Comparison of ENCODE assay signal across 25 mouse cellular contexts in the genomic region with DNA sequence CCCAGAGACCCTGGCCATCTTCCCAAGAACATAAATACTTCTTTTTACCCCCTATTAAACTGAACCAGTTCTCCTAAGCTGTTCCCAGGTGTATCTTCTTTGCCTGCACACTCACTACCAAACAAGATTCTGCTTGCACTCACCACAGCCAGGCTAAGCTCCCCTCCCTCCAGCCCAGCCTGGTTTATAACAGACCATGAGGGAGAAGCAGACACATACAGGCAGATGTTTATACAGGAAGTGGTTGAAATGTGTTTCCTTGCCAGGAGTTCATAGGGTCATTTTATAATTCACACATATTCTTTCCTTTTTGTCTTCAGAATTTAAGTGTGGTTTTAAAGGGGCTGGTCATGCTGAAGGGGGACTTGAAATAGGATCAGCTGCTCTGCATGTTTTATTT.
"Had no signal": no experiment of that assay in that cellular context is flagged by ENCODE, and none has a peak within 500 bp of the region (broad histone marks: within the 10 kb centered on the region; RNA-seq: fewer than 3 reads in every experiment).

No protein-coding gene starts in this region.

- H3K4me1 ChIP-seq: heart, embryonic 13.5 days; heart, embryonic 15.5 days; hindbrain, embryonic 10.5 days; hindbrain, embryonic 12.5 days; intestine, embryonic 15.5 days; limb, embryonic 10.5 days; limb, embryonic 12.5 days; liver, embryonic 12.5 days had no signal

- H3K4me2 ChIP-seq: heart, embryonic 11.5 days; heart, embryonic 13.5 days; heart, embryonic 15.5 days; hindbrain, embryonic 12.5 days; hindbrain, embryonic 14.5 days; intestine, embryonic 15.5 days; limb, embryonic 12.5 days; liver, embryonic 12.5 days had no signal

- DNase-seq: gastrocnemius, postnatal 14 days; gastrocnemius, postnatal 36 days; heart, adult 2 months; heart, postnatal 14 days; heart, postnatal 36 days; kidney, adult 11 months; kidney, adult 2 months; kidney, adult 9 months; kidney, postnatal 14 days; kidney, postnatal 36 days; layer of hippocampus, adult 9-11 months had no signal

- H3K27me3 ChIP-seq: heart, embryonic 13.5 days; heart, embryonic 15.5 days; hindbrain, embryonic 12.5 days; intestine, embryonic 15.5 days; limb, embryonic 12.5 days; liver, embryonic 12.5 days had no signal

- H3K9me3 ChIP-seq: heart, embryonic 13.5 days; heart, embryonic 15.5 days; hindbrain, embryonic 10.5 days; hindbrain, embryonic 12.5 days; intestine, embryonic 15.5 days; limb, embryonic 10.5 days; limb, embryonic 12.5 days; liver, embryonic 12.5 days had no signal

- H3K4me3 ChIP-seq: heart, adult 2 months; heart, embryonic 13.5 days; heart, embryonic 15.5 days; hindbrain, embryonic 10.5 days; hindbrain, embryonic 12.5 days; intestine, embryonic 15.5 days; left cerebral cortex, adult 2 months; limb, embryonic 10.5 days; limb, embryonic 12.5 days; liver, embryonic 12.5 days had no signal

- H3K36me3 ChIP-seq: heart, embryonic 13.5 days; heart, embryonic 15.5 days; hindbrain, embryonic 10.5 days; hindbrain, embryonic 12.5 days; intestine, embryonic 15.5 days; limb, embryonic 10.5 days; limb, embryonic 12.5 days; liver, embryonic 12.5 days had no signal

- ATAC-seq: hindbrain, embryonic 16.5 days; inflammation-experienced regulatory T-cells, adult 6 months; intestine, embryonic 15.5 days; liver, embryonic 12.5 days had no signal

- H3K9ac ChIP-seq: heart, embryonic 13.5 days; heart, embryonic 15.5 days; hindbrain, embryonic 12.5 days; hindbrain, embryonic 14.5 days; intestine, embryonic 15.5 days; limb, embryonic 12.5 days; liver, embryonic 12.5 days; liver, embryonic 14.5 days had no signal

- H3K27ac ChIP-seq: heart, adult 2 months; heart, embryonic 13.5 days; heart, embryonic 15.5 days; hindbrain, embryonic 10.5 days; hindbrain, embryonic 12.5 days; hindbrain, embryonic 14.5 days; intestine, embryonic 15.5 days; left cerebral cortex, adult 2 months; limb, embryonic 10.5 days; limb, embryonic 12.5 days; liver, embryonic 12.5 days; liver, embryonic 14.5 days had no signal
